ENCODE assay signal across 9 mouse cellular contexts in genomic region chr9:21768511-21769411, GRCm38 (mm10). TPM values are rescaled to one million over a fixed set of nuclear protein-coding genes. Genes with fewer than 3 reads are reported as not detected.
DNase-seq lines count a peak whose midpoint lies in the region; ATAC-seq and TF ChIP-seq lines count a peak whose summit lies in the region.
"Had no signal": no experiment of that assay in that cellular context is flagged by ENCODE, and none has a peak within 500 bp of the region (broad histone marks: within the 10 kb centered on the region; RNA-seq: fewer than 3 reads in every experiment).

No protein-coding gene starts in this region.

- H3K36me3 ChIP-seq in forebrain, postnatal 0 days (ENCODE audit: insufficient read depth), result no peaks in the 10 kb centered on the region
- no peaks in the 10 kb centered on the region for H3K36me3 ChIP-seq in hindbrain, embryonic 15.5 days

- H3K27me3 ChIP-seq in forebrain, postnatal 0 days (ENCODE audit: insufficient read depth, low read length), result no peaks in the 10 kb centered on the region
- no peaks in the 10 kb centered on the region for H3K27me3 ChIP-seq in hindbrain, embryonic 15.5 days
- H3K27me3 ChIP-seq: neural tube, embryonic 12.5 days had no signal

- peak; percentile 61 for ATAC-seq in forebrain, postnatal 0 days
- ATAC-seq in hindbrain, embryonic 15.5 days (ENCODE audit: low FRiP score, low read depth), result no peak

- WGBS in forebrain, postnatal 0 days, result 40% methylated on average over 13 of the region's 13 CpGs
- WGBS in hindbrain, embryonic 15.5 days, result 27% methylated on average over 13 of the region's 13 CpGs

- peak overlapping the region; percentile 70 for H3K27ac ChIP-seq in forebrain, postnatal 0 days (ENCODE audit: low read depth, low read length)
- peak overlapping the region; percentile 31; the same call in 1 of the 2 replicates for H3K27ac ChIP-seq in hindbrain, embryonic 15.5 days (replicated peaks)
- H3K27ac ChIP-seq: neural tube, embryonic 12.5 days had no signal

- H3K4me2 ChIP-seq in forebrain, postnatal 0 days (ENCODE audit: low read depth), result no peak overlapping the region
- no peak overlapping the region for H3K4me2 ChIP-seq in hindbrain, embryonic 15.5 days
- H3K4me2 ChIP-seq: neural tube, embryonic 12.5 days had no signal

- H3K9ac ChIP-seq in forebrain, postnatal 0 days, result 0 out of 2 replicates have a peak overlapping the region, but pooled peaks have one; percentile 10
- peak overlapping the region; percentile 11; the same call in 1 of the 2 replicates for H3K9ac ChIP-seq in hindbrain, embryonic 15.5 days
- H3K9ac ChIP-seq: neural tube, embryonic 12.5 days had no signal

- no peak for TF ChIP-seq POLR2A in brain, embryonic 14.5 days (IDR thresholded peaks at IDR 0.05; ENCODE audit: borderline replicate concordance, extremely low read depth, insufficient read depth, insufficient read length, poor library complexity, severe bottlenecking)

- no peaks in the 10 kb centered on the region for H3K9me3 ChIP-seq in forebrain, postnatal 0 days (ENCODE audit: low read length)
- no peaks in the 10 kb centered on the region for H3K9me3 ChIP-seq in hindbrain, embryonic 15.5 days
- H3K9me3 ChIP-seq: neural tube, embryonic 12.5 days had no signal

- no peak for TF ChIP-seq CTCF in brain, embryonic 14.5 days (IDR thresholded peaks at IDR 0.05; ENCODE audit: borderline replicate concordance, extremely low read depth, insufficient read depth, insufficient read length)
- TF ChIP-seq CTCF in forebrain, postnatal 0 days (IDR thresholded peaks at IDR 0.05; ENCODE audit: low read depth), result no peak

- H3K4me3 ChIP-seq in forebrain, postnatal 0 days (ENCODE audit: low read depth, low read length), result no peak overlapping the region
- H3K4me3 ChIP-seq in hindbrain, embryonic 15.5 days, result no peak overlapping the region
- H3K4me3 ChIP-seq: erythroblast, embryonic 14.5 days; neural tube, embryonic 12.5 days had no signal

- peak; percentile 50 for DNase-seq in MN1 (ENCODE audit: low spot score)
- DNase-seq in brain, embryonic 14.5 days (ENCODE audit: low read depth), result peak; percentile 36
- DNase-seq in forebrain, postnatal 0 days, result peak; percentile 33
- DNase-seq in ovary, postnatal 14 days (ENCODE audit: low spot score), result peak; percentile 33
- no peak for DNase-seq in left cerebral cortex, adult 11 months (ENCODE audit: low spot score)
- no peak for DNase-seq in frontal cortex, postnatal 25 days (ENCODE audit: low spot score in 2 of 2)

- peaks cover 4% of the 10 kb centered on the region; the same call in 1 of the 2 replicates for H3K4me1 ChIP-seq in forebrain, postnatal 0 days (ENCODE audit: insufficient read depth)
- H3K4me1 ChIP-seq in hindbrain, embryonic 15.5 days (replicated peaks), result peaks cover 17% of the 10 kb centered on the region; the same call in 1 of the 2 replicates

RNA-seq across cellular contexts. Expression of gene Spc24, which starts 8.7 kb away (rescaled TPM):
- polyA plus RNA-seq in brain, embryonic 14.5 days (2012; rRNA removed), result 19.6 and 34.1 TPM in 2 replicates
- 7.7 and 8.2 TPM in 2 replicates for total RNA-seq in forebrain, postnatal 0 days (2014; rRNA removed)
- polyA plus RNA-seq in forebrain, postnatal 0 days (2015; fragmentation: Nextera tagmentation; extraction: Ambion mirVana), result 13.5 and 14.3 TPM in 2 replicates
- 26.4 and 27.2 TPM in 2 replicates for polyA plus RNA-seq in hindbrain, embryonic 15.5 days (2015; fragmentation: Nextera tagmentation; extraction: Ambion mirVana)

RNA-seq across cellular contexts. Expression of gene Kank2, which starts 29.8 kb away (rescaled TPM):
- 5.9 and 10.8 TPM in 2 replicates for polyA plus RNA-seq in brain, embryonic 14.5 days (2012; rRNA removed)
- 8.5 and 12.4 TPM in 2 replicates for total RNA-seq in forebrain, postnatal 0 days (2014; rRNA removed)
- 2.2 and 2.3 TPM in 2 replicates for polyA plus RNA-seq in forebrain, postnatal 0 days (2015; fragmentation: Nextera tagmentation; extraction: Ambion mirVana)
- polyA plus RNA-seq in hindbrain, embryonic 15.5 days (2015; fragmentation: Nextera tagmentation; extraction: Ambion mirVana), result 5.2 and 5.8 TPM in 2 replicates

RNA-seq across cellular contexts. Expression of gene Ldlr, which starts 45.5 kb away (rescaled TPM):
- 21.3 and 21.4 TPM in 2 replicates for polyA plus RNA-seq in brain, embryonic 14.5 days (2012; rRNA removed)
- 19.1 and 26.8 TPM in 2 replicates for total RNA-seq in forebrain, postnatal 0 days (2014; rRNA removed)
- 6.5 and 11.1 TPM in 2 replicates for polyA plus RNA-seq in forebrain, postnatal 0 days (2015; fragmentation: Nextera tagmentation; extraction: Ambion mirVana)
- 15.6 and 18.3 TPM in 2 replicates for polyA plus RNA-seq in hindbrain, embryonic 15.5 days (2015; fragmentation: Nextera tagmentation; extraction: Ambion mirVana)

Comparison
In these comparisons a context has a peak if more than half of its experiments do, and no peak if none do; other contexts are left out.
1. DNase-seq: peak in MN1 (single experiment), brain, embryonic 14.5 days (single experiment), forebrain, postnatal 0 days (single experiment) and ovary, postnatal 14 days (single experiment); none in left cerebral cortex, adult 11 months (single experiment) and frontal cortex, postnatal 25 days (0 of 2).